Mouse (Mus musculus) adrenal gland, postnatal 14 days (tissue): ENCODE results near the gene Psmb1. TPM values are rescaled to one million over a fixed set of nuclear protein-coding genes. Genes with fewer than 3 reads are reported as not detected.
"Not testable (repeated sequence)": the region's sequence is repeated elsewhere in the genome, so short reads cannot be mapped to it uniquely, and the experiment has no call there.

Experiments
- DNase-seq: peaks from one replicate; pipeline ENCODE4 v3.0.0; 2021; ENCODE audit warnings: mixed read lengths
- long read RNA-seq, 2 experiments: library from polyadenylated mRNA; stranded (forward); transcript quantifications; one replicate each; pipeline ENCODE4 v2.0.0; 2021
- total RNA-seq: library from RNA; stranded (reverse); gene quantifications from 2 replicates; pipeline ENCODE4 v1.2.3, GENCODE M21; 2021

The Psmb1 gene
- total RNA-seq = 159 and 160 TPM in 2 replicates
- long read RNA-seq, experiment 1, transcript Psmb1-201 (6 exons, 1,758 nt) = major isoform, 405 of 438 reads
- long read RNA-seq, experiment 1, partial matches to known transcripts = 22 of 438 reads
- long read RNA-seq, experiment 1, other reads (novel, unspliced or antisense) = 9 of 438 reads
- long read RNA-seq, experiment 2, transcript Psmb1-201 (6 exons, 1,758 nt) = major isoform, 326 of 355 reads
- long read RNA-seq, experiment 2, partial matches to known transcripts = 22 of 355 reads
- long read RNA-seq, experiment 2, other reads (novel, unspliced or antisense) = 3 of 355 reads

DNA sequence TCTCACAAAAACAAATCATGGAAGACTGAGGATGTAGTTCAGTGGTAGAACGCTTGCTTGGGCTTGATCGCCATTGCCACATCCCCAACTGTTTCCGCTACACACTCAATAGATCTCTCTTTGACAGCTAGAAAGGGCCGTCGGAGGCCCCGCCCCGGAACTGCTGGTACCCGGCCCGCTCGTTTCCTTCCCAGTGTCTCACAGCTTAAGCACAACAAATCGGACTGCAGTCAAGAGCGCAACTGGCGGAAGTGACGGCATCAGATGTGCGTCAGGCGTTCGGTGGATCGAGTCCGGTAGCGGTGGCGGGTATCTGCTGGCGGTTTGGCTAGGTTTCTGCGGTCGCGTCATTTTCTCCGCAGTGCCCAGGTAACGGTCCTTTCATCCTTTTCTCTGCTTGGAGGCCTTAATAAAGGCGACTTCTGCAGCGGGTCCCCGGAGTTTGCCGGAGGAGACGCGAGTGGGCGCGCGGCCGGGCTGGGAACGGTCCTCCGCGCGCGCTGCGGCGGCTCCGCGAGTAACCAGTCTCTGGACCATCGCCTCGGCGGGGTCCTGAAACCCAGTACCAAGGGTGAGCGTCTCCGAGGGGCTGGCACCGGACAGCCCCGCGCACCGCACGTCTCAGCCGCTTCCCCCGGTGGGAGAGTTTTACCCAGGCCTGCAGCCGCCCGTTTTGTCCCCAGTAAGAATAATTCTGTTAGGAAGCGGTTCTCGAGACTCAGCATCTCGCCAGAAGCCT, at the start of gene Psmb1, which contains the start of gene Tbp:
Gene Psmb1 (minus strand): TSS at position 96 of the 739 bp plus-strand sequence.
Gene Tbp (plus strand): TSS at position 233 of the 739 bp plus-strand sequence.
- DNase-seq = peak; percentile 99

DNA sequence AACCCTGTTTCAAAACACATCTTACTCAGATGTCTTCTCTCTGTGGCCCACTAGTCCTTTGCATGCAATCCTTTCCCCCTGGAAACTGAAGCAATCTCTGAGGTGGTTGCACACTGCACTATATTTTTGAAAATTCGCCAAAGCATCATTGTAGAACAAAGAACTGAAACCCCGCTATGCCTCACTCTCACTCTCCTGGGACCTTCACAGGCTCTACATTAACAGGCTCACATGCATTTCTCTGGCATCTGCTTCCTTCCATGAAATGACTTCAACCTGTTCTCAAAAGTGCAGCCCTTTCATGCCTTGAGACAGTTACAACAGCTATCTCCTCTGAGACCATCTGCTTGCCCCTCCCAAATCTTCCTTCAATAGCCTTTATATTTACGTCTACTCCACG, 46.9 kb upstream of the Psmb1 start:
- DNase-seq = no peak

DNA sequence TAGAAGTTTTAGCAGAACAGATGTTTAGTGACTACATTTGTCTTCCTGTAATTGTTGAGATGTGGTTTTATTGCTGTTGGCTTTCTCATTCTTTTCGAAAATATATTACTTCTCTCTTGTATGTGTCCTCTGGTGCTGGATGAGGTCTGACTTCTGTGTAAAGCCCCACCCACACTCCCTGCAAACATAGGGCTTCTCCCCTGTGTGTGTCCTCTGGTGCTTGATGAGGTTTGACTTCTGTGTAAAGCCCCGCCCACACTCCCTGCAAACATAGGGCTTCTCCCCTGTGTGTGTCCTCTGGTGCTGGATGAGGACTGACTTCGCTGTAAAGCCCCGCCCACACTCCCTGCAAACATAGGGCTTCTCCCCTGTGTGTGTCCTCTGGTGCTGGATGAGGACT, 44.3 kb upstream of the Psmb1 start:
- DNase-seq = not testable (repeated sequence)

DNA sequence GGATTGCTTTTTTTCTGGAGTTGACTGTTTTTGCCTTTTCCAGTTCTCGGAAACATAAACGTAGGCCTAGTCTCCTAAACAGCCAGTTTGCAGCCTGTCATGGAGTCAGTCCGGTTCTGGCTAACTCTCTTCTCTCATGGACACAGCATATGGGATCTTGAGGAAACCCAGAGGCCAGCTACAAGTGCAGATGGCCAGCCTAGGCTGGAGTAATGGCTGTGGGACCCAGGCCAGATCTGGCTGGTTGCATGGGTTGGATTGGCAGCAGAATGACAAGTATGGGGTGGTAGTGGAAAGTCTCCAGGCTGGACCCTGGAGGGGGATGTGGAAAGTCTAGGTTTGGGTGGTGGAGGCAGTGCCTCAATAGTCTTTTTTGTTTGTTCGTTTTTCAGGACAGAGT, 40.8 kb upstream of the Psmb1 start:
- DNase-seq = no peak

DNA sequence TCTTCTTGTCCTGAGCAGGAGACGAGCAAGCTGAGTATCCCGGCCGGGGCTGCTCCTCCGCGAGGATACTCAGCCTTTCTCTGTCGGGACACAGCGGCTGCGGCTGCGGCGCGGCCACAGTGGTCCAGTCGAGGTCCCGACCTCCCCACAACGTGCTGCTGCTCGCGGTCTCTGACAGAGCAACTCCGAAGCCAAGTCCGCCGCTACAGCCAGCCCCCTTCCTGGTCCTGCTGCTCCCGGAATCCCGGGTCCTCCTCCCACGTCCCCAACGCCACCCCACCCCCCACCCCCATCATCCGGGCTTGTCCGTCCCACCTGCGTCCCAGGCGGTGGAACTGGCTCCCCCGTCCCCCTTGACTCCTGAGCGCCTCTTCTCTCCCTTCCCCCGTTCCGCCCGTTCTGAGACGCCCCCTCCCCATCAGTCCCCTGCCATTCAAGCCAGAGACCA, 36.9 kb upstream of the Psmb1 start:
- peak; percentile 27 for DNase-seq

DNA sequence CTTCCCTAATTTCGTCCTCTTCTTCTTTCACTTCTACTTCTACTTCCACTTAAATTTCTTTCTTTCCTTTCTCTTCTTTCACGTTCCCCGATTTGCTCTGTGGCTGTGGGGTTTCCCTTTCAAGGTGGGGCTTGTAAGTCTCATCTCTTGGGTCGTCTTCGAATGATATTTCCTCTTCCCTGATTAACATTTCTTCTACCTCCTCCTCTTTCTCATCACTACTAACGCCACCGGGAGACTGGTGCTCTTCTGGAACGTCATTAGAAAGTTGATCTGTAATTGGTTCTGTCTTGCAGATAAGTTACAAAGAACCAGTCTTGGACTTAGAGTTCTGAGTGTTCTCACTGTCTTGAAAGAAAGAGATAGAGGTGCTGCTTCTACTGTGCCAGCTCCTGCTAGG, 36.4 kb upstream of the Psmb1 start:
- DNase-seq = no peak

DNA sequence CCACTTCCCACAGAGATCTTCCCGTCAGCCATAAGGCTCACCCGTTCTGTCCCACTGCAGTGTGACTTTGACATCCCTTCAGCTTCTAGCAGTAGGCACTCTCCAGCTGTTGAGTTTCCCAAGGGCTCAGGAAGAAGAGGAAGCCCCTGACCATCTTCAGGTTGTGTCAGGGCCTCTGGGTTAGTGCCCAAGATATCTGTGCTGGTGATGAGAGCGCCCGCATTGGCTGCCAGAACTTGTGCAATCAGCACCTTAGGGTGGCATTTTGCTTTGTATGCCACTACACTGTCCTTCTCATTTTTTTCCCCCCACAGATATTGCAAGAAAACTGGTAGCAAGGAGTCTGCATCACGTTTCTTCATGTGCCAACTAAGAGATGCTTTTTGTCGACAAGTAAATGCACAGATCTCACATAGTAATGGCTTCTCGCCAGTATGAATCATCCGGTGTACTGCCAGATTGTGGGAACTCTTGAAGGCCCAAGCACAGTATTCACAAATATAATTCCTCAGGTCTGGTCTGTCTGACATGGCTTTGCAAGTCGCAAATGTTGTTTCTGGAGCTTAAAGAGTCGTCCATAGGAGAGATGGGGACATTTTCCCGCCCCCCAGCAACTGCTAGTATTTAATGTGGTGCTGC, 35.7 kb upstream of the Psmb1 start:
- DNase-seq = peak; percentile 29

DNA sequence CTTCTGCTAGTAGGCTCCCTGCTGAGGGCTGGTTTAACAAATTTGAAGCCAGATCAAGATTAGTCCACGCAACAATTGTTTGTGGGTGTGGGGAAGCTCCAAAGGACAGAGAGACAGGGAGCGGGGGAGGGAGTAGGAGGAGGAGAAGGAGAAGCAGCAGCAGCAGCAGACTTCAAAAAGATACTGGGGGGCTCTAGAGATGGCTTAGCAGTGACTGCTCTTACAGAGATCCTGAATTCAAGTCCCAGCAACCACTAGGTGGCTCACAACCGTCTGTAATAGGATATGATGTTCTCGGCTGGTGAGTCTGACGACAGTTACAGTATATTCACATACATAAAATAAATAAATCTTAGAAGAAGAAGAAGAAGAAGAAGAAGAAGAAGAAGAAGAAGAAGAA, 30.6 kb upstream of the Psmb1 start:
- peak; percentile 30 for DNase-seq

DNA sequence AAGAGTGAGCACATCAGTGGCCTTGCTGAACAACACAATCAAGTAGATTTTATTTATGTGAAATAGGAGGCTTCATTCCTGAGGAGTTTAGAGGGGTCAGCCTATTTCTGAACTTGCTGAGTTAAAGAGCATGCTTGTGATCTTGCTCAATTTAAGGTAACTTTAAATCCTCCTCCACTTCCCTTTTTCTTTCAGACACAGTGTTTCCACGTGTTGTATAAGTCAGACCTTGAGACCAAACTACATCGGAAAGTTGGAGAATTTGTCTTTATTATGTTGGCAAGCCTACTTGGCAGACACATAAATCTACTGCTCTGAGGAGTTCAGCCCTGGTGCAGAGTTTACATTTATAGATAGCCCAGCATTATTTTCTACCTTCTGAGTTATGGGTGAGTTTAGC, 29.3 kb upstream of the Psmb1 start:
- DNase-seq = no peak

DNA sequence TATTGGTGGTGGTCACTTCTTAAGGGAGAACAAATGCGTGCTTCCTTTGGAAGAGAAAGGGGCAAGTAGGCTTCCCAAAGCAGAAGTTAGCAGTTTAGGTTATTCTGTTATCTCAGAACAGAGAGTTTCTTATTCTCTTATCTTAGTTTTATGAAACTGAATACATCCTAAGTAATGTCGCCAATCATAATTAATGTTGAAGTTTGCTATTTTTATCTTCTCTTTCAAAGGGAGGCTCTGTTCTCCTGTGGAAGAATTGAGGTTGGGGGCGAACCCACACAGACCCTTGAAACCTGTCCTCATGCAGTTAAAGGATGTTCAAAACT, 28.2 kb upstream of the Psmb1 start:
- no peak for DNase-seq

DNA sequence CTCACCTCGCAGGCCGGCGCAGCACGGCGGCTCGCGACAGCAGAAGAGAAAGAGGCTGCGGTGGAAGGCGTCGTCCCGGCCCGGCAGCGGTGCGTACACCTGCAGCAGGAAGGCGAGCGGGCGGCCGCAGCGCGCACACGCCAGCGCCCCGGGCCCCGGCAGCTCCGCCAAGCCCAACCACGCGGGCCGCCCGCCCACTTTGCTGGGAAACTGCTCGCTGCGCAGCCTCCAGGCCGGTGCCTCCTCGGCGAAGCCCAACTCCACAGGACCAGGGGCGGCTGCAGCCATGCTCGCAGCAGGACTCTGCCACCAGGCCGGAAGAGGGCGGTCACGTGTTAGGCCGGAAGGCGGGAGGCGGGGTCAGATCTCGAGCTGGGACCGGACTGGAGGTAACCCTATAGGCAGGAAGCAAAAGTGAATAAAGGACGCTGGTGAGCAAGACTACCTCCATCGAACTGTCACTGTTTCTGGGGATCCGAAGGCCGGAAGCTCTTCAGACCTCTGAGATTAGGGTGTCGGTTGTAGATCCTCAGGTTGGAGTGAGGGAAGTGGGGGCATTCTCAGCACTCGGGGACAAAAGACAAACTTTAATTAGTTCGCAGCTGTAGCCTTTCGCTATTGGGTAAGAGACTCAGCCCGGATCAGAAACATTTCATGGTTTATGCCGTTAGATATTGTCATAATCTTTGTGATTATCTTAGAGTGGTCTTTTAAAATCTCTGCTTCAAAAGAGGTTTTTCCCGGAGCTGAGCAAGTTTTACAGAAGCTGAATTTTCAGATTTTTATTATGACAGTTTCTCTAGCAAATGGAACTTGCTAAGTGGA, 27.6 kb upstream of the Psmb1 start, which contains the start of gene Pdcd2:
Gene Pdcd2 (minus strand): TSS at position 316 of the 825 bp plus-strand sequence.
- DNase-seq = peak; percentile 98

DNA sequence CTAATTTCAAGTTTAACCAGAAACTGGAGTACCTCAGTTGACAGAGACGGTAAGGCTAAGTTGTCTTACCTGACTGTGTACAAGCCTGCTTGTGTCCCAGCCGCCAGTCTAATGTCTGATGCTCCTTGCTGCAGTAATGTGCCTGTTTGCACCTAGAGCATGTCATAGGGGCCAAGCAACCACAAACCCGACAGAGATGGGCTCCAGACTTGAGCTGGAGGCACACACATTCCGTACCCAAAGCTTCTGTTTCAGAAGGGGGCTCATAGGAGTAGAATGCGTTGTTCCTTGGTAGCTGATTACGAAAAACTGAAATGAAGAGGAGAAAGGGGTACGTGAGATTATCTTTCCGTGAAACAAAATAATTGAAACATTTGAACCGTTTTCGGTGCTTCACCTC, 26.8 kb upstream of the Psmb1 start:
- no peak for DNase-seq

DNA sequence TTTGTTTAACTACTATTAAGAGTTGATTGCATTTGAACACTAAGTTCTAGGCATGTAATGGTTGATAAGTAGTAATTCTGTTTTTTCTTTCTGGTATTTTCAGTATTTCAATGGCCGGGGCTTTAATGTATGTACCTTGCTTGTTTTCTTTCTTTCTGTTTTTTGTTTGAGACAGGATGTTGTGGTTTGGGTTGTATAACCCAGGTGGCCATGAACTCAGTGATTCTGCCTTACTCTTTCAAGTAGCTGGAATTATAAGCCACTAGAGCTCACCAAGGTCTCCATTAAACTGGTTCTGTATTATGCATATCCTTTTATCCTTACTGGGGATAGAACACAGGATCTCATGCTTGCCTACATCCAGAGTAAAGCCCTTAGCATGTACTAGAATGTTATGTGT, 19.2 kb upstream of the Psmb1 start:
- no peak for DNase-seq

DNA sequence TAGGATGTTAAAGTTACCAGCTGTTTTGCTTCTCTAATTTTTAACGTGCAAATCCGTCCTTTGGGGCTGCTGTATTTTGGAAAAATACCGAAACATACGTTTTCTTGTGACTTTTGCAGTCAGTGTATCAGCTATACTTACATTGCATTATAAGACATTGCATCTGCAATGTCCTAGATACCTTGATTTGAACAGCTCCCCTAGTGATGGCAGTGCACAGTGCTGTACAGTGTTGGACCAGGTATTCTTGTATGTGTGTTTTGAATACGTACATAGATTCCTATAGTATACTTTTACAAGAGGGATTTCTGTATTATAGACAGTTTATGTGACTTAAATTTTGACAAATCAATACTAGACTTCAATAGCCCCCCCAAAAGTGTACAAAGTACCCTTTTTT, 18.6 kb upstream of the Psmb1 start:
- DNase-seq = no peak

DNA sequence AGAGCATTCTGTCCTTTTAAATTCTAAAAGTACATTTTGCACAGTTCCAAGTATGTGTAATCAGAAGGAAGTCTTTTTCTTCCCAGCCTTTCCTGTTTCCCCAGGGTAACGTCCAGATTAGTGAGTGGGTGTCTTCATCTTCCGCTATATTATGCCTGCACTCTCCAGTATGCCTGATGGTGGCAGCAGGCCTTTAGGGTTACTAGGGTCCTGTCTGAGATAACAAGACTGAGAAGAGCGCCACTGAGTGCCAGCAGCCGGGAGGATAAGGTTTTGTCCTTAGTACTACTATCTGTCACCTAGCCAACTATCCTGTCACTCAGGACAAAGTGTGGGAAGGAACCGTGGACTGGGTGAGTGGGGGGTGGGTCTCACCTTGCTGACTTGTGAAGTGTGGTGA, 18.2 kb upstream of the Psmb1 start:
- DNase-seq = no peak

DNA sequence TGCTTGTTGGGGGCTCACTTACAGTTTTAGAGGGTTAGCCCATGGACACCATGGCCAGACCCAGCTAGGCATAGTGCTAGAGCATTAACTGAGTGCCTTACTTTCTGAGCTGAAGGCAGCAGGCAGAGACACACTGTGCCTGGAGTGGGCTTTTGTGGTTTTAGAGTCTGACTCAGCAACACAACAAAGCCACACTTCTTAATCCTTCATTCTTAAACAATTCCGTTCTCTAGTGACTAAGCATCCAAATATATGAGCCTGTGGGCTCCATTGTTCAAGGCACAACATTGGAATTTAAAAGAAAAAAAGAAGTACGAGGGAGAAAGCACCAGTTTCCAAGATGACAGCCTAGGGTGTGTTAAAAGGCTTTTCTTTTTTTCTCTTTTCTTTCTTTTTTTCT, 11.1 kb upstream of the Psmb1 start:
- no peak for DNase-seq

DNA sequence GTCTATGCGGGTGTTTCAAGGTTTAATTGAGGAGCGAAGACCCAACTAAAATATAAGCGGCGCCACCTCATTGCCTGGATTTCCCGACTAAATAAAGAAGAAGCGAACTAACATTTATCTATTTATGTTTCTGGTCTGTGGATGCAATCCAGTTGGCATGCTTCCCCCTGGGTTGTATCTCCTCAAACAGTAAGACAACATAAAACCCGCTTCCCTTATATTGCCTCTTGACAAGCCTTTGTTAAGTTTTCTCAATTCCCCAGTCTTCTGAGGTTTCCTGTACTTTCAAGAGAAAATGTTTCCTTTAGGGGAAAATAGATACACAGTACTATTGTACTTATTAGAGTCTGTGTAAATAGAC, 818 bp downstream of the Psmb1 start:
- no peak for DNase-seq

DNA sequence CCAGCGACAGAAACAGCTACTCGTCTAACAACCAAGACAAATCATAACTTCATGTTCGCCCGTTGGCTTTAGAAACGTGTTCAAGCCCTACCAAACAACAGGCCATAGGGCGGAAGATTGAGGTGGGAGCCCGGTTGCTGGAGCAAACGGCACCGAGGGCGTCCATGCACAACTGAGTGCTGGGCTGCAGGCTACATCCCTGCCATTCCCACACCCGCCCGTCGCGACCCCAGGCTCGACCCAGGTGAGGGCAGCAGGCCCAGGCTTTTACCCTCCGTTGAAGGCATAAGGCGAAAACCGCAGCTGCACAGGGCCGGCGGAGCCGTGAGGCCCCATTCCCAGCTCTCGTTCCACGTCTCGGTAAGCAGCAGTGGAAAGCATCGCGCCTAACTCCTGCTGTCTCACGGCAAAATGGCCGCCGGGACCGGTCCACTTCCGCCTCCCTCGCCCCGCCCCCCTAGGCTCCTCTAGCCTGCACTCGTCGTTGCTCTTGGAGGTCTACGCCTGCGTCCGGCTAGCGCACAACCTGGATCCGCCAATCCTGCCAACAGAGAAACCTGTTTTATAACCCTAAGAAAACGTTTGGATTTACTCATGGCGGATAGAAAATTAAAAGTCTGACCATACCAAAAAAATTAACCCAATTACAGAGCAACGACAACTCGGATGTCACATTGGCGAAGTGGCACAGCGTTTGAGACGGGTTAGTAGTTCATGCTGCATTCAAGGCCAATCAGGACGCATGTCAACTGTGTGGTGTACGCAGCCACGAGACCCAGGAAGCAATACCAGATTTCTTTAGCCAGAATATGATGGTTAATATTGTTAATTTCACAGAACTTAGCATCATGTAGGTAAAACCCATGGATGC, 1.4 kb downstream of the Psmb1 start:
- DNase-seq = peak; percentile 97

DNA sequence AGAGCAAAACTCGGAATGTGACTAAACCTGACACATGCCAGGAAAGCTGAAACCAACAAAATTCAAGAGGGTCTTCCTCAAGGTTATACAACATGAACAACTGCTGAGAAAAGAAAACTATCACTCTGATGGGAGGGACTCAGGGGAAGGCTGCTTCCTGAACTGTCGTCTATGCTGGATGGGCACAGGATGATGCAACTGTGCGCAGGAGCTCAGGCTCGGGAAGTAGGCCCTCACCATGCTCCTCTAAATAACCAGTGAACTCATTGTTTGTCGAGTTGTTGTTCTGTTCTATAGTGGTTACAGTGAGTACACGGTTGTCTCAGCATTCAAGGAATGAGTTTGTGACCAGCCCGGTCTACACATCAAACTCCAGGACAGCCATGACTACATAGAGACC, 9.0 kb downstream of the Psmb1 start:
- no peak for DNase-seq

DNA sequence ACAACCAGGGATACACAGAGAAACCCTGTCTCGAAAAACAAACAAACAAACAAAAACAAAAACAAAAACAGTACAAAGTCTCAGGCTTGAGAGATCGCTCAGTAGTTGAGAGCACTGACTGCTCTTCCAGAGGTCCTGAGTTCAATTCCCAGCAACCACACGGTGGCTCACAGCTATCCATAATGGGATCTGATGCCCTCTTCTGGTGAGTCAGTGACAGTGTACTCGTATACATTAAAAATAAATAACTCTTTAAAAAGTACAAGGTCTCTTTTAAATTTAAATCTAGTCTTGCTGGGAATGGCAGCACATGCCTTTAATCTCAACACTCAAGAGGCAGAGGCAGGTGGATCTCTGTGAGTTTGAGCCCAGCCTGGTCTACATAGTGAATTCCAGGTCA, 26.9 kb downstream of the Psmb1 start:
- DNase-seq = no peak

DNA sequence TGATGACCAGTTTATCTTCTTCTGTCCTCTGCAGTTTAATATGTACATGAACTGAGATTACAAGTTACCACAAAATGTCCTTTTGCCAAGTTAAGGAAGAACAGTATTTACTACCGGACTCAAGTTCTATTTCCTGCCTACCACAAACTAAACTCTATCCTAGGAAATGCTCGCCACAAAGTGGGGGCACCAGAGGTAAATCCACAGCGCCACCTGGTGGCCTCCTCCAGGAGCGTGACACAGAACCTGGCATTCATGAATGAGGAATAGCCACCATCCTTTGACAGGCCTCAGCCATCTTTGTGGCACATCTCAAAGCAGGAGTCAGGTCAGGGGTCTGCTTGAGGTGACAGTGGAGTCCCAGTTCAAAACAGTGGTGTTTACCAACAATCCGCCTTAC, 31.9 kb downstream of the Psmb1 start:
- peak; percentile 83 for DNase-seq
